Mouse (Mus musculus) heart, embryonic 12.5 days (tissue): Measurements from ENCODE around the gene 1600014C23Rik. TPM values are rescaled to one million over a fixed set of nuclear protein-coding genes. Genes with fewer than 3 reads are reported as not detected.
A peak's percentile ranks its signal among the peaks of the same experiment; 100 is the strongest.

ENCODE experiments used
- ATAC-seq: fragments of 200-750 bp; cut with Nextera tagmentation; 2 replicates; pipeline ENCODE4 v1.8.0; 2017; ENCODE audit warnings: moderate TSS enrichment, moderate library complexity; ENCODE audit not compliant: insufficient number of reproducible peaks, low FRiP score
- H3K27ac ChIP-seq: fragments of 300-500 bp; sonication (generic); 2 replicates; pipeline ENCODE4 v1.5.1; 2016; ENCODE audit warnings: mild to moderate bottlenecking, moderate library complexity; ENCODE audit not compliant: poor library complexity, severe bottlenecking
- H3K27me3 ChIP-seq: fragments of 300-500 bp; sonication (generic); replicated peaks from 2 replicates; pipeline ENCODE4 v1.6.1; 2016; ENCODE audit warnings: mild to moderate bottlenecking, moderate library complexity
- H3K36me3 ChIP-seq: fragments of 300-500 bp; sonication (generic); 2 replicates; pipeline ENCODE4 v1.6.1; 2016; ENCODE audit warnings: mild to moderate bottlenecking, moderate library complexity
- H3K4me1 ChIP-seq: fragments of 300-500 bp; sonication (generic); replicated peaks from 2 replicates; pipeline ENCODE4 v1.6.1; 2016; ENCODE audit warnings: mild to moderate bottlenecking
- H3K4me2 ChIP-seq: fragments of 300-500 bp; sonication (generic); 2 replicates; pipeline ENCODE4 v1.6.1; 2016; ENCODE audit warnings: mild to moderate bottlenecking, moderate library complexity
- H3K4me3 ChIP-seq: fragments of 300-500 bp; sonication (generic); 2 replicates; pipeline ENCODE4 v1.5.1; 2016; ENCODE audit warnings: mild to moderate bottlenecking
- H3K9ac ChIP-seq: fragments of 300-500 bp; sonication (generic); 2 replicates; pipeline ENCODE4 v1.6.1; 2016; ENCODE audit warnings: mild to moderate bottlenecking, moderate library complexity
- H3K9me3 ChIP-seq: fragments of 300-500 bp; sonication (generic); replicated peaks from 2 replicates; pipeline ENCODE4 v1.6.1; 2016; ENCODE audit warnings: mild to moderate bottlenecking, moderate library complexity
- WGBS: fragments of 180-500 bp; shearing (Covaris S2); methylation state at CpG from one replicate; pipeline ENCODE4 v1.1.7; 2016; 5-methylcytosine and 5-hydroxymethylcytosine counted together
- polyA plus RNA-seq: library from polyadenylated mRNA; unstranded; fragments of >200 nt; fragmentation: Nextera tagmentation; extraction: Ambion mirVana; gene quantifications from 2 replicates; pipeline ENCODE4 v1.2.1, GENCODE M21; 2016

Gene 1600014C23Rik
- polyA plus RNA-seq, 1 experiment from 2014 or later: 0.61 TPM

DNA sequence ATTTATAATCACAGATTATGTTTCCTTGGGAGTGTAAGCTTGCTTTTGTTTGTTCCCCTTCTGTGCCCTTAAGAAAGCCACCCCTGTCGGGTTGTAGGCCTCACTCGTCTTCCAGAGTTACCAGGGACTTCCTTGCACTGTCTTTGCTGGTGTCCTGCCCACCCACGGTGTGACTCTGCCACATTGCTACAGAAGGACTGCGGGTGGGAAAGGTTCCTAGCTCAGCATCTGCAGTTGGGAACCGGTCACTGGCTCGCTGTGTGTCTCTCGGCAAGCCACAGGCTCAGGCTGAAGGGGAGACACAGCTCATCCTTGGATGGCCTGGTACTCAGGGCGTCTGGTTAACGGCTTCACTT lies 32.4 kb downstream of the 1600014C23Rik start:
- WGBS: 60% methylated on average over 9 of the region's 9 CpGs

DNA sequence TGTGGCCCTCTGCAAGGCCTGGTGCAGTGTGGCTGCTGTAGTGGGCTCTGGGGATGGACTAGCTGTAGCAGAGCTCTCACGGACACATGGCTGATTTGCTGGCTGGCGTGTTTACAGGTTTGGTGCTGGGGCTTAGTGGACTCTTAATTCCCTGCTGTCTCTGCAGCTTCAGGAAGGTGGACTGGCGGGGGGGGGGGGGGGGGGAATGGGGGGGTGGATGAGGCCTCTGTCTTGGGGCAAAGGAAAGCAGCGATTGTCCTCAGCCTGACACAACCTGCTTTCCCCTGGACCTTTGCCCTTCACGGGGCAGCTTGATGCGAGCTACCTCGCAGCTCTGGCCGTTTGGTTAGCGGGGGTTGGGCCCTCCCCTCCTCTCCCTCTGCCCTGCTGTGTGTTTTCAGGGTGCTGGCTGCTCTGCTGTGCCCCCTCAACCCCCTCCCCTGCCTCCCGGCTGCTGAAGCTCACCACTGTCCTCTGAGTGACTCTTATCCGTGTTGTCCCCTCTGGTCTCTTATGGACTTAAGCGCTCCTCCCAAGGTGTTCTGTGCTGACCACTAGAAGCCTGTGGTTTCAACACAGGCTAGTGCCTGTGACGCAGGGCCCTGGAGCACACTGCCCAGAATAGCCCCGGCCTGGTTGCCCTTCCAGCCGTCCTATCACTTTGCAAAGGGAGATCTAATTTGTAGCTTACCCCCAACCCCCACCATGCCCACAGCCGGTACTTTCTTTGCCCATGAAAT lies 33.0 kb downstream of the 1600014C23Rik start:
- 0 out of 2 replicates have a peak overlapping the region, but pooled peaks have one; percentile 35 for H3K4me2 ChIP-seq
- H3K9me3 ChIP-seq: no peaks in the 10 kb centered on the region
- H3K9ac ChIP-seq: no peak overlapping the region
- no peaks in the 10 kb centered on the region for H3K27me3 ChIP-seq
- H3K36me3 ChIP-seq: peaks cover 17% of the 10 kb centered on the region; the same call in 1 of the 2 replicates
- no peak overlapping the region for H3K4me3 ChIP-seq
- 46% methylated on average over 9 of the region's 16 CpGs for WGBS
- H3K27ac ChIP-seq: peak overlapping the region; percentile 70
- H3K4me1 ChIP-seq: peaks cover 24% of the 10 kb centered on the region
- peak; percentile 40; the same call in 1 of the 2 replicates for ATAC-seq

More for the DNA sequence above, 32.4 kb downstream of the 1600014C23Rik start:
- 0 out of 2 replicates have a peak overlapping the region, but pooled peaks have one; percentile 33 for H3K9ac ChIP-seq
- no peak overlapping the region for H3K4me2 ChIP-seq
- H3K36me3 ChIP-seq: peaks cover 17% of the 10 kb centered on the region; the same call in 1 of the 2 replicates
- peak overlapping the region; percentile 70 for H3K27ac ChIP-seq
- no peak for ATAC-seq
- no peaks in the 10 kb centered on the region for H3K27me3 ChIP-seq
- no peaks in the 10 kb centered on the region for H3K9me3 ChIP-seq
- H3K4me1 ChIP-seq: peaks cover 22% of the 10 kb centered on the region
- no peak overlapping the region for H3K4me3 ChIP-seq

GRCm38 (mm10) chr17:45699039-45699740 lies 34.5 kb downstream of the 1600014C23Rik start:
- Histone ChIP-seq H3K27ac (no peak overlapping the region), H3K4me1 (peaks cover 34% of the 10 kb centered on the region), H3K27me3 (no peaks in the 10 kb centered on the region), H3K9me3 (no peaks in the 10 kb centered on the region), H3K4me2 (no peak overlapping the region), H3K36me3 (peaks cover 17% of the 10 kb centered on the region; the same call in 1 of the 2 replicates), H3K4me3 (no peak overlapping the region), H3K9ac (no peak overlapping the region)
- WGBS: 86% methylated on average over 3 of the region's 3 CpGs
- no peak for ATAC-seq

DNA sequence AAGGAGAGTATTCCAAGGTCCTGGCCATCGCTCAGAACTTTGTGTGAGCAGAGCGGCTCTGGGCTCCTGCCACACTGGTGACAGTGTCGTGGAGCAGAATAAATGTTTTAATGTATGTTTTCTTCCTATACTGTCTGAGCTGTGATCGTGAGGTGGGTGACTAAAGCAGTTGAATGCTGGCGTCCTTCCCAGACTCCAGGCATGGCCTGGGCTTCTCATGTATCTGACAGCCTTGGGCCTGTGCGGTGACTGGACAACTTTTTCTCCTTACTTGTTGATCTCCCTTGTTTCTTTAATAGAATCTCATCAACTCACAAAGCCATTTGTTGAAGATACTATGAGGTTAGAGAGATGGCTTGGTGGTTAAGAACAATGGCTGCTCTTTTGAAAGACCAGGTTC lies 35.3 kb downstream of the 1600014C23Rik start:
- peaks cover 42% of the 10 kb centered on the region for H3K4me1 ChIP-seq
- H3K9me3 ChIP-seq: no peaks in the 10 kb centered on the region
- no peak for ATAC-seq
- no peak overlapping the region for H3K9ac ChIP-seq
- peaks cover 17% of the 10 kb centered on the region; the same call in 1 of the 2 replicates for H3K36me3 ChIP-seq
- 81% methylated on average over 6 of the region's 6 CpGs for WGBS
- H3K4me3 ChIP-seq: no peak overlapping the region
- no peak overlapping the region for H3K4me2 ChIP-seq
- H3K27me3 ChIP-seq: no peaks in the 10 kb centered on the region
- H3K27ac ChIP-seq: no peak overlapping the region

DNA sequence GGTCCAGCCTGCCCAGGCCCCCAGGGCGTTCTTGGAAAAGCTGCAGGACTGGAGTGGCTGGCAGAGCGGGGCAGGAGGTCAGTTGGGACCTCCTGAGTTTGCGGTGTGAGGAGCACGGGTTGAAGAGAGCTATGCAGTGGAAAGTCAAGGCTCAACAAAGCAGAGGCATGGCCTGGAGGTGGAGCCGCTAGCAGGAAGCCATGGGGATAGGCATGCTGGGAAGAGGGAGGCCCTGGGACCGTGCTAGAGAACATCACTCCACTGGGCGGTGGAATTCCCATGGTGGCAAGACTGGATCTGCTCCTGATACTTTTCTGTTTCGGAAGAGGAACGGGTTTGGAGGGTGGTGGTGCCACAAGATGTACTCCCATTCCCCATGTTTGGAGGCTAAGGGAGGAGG lies 36.7 kb downstream of the 1600014C23Rik start:
- ATAC-seq: no peak
- H3K4me1 ChIP-seq: peaks cover 52% of the 10 kb centered on the region
- H3K4me2 ChIP-seq: no peak overlapping the region
- no peaks in the 10 kb centered on the region for H3K27me3 ChIP-seq
- H3K9ac ChIP-seq: no peak overlapping the region
- H3K27ac ChIP-seq: no peak overlapping the region
- 91% methylated on average over 9 of the region's 9 CpGs for WGBS
- H3K4me3 ChIP-seq: no peak overlapping the region
- H3K36me3 ChIP-seq: peaks cover 17% of the 10 kb centered on the region; the same call in 1 of the 2 replicates
- H3K9me3 ChIP-seq: no peaks in the 10 kb centered on the region

DNA sequence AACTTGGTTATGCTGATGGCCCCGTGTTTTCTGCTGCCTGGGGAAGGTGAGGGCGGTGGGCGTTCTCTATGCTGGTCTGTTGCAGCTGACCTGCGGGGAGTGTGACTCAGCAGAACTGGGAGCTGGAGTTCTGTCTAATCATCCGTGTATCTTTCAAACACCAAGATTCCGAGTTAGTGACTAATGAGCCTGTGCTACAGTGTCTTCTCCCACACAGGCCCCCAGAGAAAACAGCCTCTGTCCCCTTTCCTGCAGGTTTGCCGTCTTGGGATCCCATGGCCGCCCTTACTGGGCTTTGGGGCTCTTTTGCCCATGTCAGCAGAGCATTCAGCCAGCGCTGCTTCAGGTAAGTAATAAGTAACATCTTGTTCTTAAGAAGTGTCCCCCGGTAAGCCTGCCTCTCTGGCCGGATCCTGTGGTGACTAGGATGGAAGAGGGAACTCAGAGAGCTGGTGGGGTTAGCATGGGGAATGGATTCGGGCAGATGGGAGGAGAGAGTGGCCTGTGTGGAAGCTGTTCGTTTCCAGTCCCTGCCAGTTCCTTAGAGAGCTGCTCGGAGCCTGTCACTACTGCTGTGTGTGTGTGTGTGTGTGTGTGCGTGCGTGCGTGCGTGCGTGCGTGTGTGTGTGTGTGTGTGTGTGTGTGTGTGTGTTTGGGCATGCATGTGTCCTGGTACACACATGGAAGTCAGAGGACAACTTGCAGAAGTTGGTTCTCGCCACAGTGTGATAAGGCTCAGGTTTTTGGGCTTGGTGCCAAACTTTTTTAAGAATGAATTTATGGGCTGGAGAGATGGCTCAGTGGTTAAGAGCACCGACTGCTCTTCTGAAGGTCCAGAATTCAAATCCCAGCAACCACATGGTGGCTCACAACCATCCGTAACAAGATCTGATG lies 38.2 kb downstream of the 1600014C23Rik start:
- ATAC-seq: peak; percentile 52; the same call in 1 of the 2 replicates
- peaks cover 39% of the 10 kb centered on the region for H3K4me1 ChIP-seq
- no peaks in the 10 kb centered on the region for H3K9me3 ChIP-seq
- no peak overlapping the region for H3K4me2 ChIP-seq
- H3K4me3 ChIP-seq: no peak overlapping the region
- H3K36me3 ChIP-seq: peaks cover 17% of the 10 kb centered on the region; the same call in 1 of the 2 replicates
- no peak overlapping the region for H3K27ac ChIP-seq
- H3K9ac ChIP-seq: no peak overlapping the region; the same call in 1 of the 2 replicates
- H3K27me3 ChIP-seq: no peaks in the 10 kb centered on the region
- 59% methylated on average over 23 of the region's 23 CpGs for WGBS

- H3K27me3 ChIP-seq: no peaks in the 10 kb centered on the region
- ATAC-seq: no peak
- 0 out of 2 replicates have a peak overlapping the region, but pooled peaks have one; percentile 24 for H3K9ac ChIP-seq
- peaks cover 14% of the 10 kb centered on the region; the same call in 1 of the 2 replicates for H3K36me3 ChIP-seq
- peaks cover 35% of the 10 kb centered on the region for H3K4me1 ChIP-seq
- H3K4me2 ChIP-seq: peak overlapping the region; percentile 4; the same call in 1 of the 2 replicates
- H3K9me3 ChIP-seq: no peaks in the 10 kb centered on the region
- no peak overlapping the region for H3K27ac ChIP-seq
- WGBS: 57% methylated on average over 18 of the region's 18 CpGs
- H3K4me3 ChIP-seq: no peak overlapping the region
Observed at GRCm38 (mm10) chr17:45693812-45694565, 39.7 kb downstream of the 1600014C23Rik start.

- H3K9me3 ChIP-seq: no peaks in the 10 kb centered on the region
- peaks cover 47% of the 10 kb centered on the region for H3K4me1 ChIP-seq
- WGBS: 73% methylated on average over 5 of the region's 5 CpGs
- no peak overlapping the region for H3K27ac ChIP-seq
- no peak overlapping the region for H3K4me2 ChIP-seq
- no peaks in the 10 kb centered on the region for H3K27me3 ChIP-seq
- H3K4me3 ChIP-seq: no peak overlapping the region
- no peak for ATAC-seq
- H3K36me3 ChIP-seq: peaks cover 4% of the 10 kb centered on the region; the same call in 1 of the 2 replicates
- no peak overlapping the region for H3K9ac ChIP-seq
Observed at GRCm38 (mm10) chr17:45692159-45692558, 41.5 kb downstream of the 1600014C23Rik start.

- Histone ChIP-seq H3K9me3 (no peaks in the 10 kb centered on the region), H3K27me3 (no peaks in the 10 kb centered on the region), H3K36me3 (no peaks in the 10 kb centered on the region), H3K9ac (no peak overlapping the region), H3K4me3 (no peak overlapping the region), H3K4me2 (no peak overlapping the region), H3K4me1 (peaks cover 46% of the 10 kb centered on the region), H3K27ac (no peak overlapping the region)
- ATAC-seq: no peak
- WGBS: 84% methylated on average over 4 of the region's 4 CpGs
Observed at GRCm38 (mm10) chr17:45690044-45690443, 43.6 kb downstream of the 1600014C23Rik start.

GRCm38 (mm10) chr17:45689120-45689519 lies 44.5 kb downstream of the 1600014C23Rik start:
- 71% methylated on average over 9 of the region's 9 CpGs for WGBS
- Histone ChIP-seq H3K9ac (no peak overlapping the region), H3K4me2 (no peak overlapping the region), H3K9me3 (no peaks in the 10 kb centered on the region), H3K36me3 (no peaks in the 10 kb centered on the region), H3K4me3 (no peak overlapping the region), H3K4me1 (peaks cover 46% of the 10 kb centered on the region), H3K27me3 (no peaks in the 10 kb centered on the region), H3K27ac (no peak overlapping the region)
- ATAC-seq: no peak
